Mouse (Mus musculus): ENCODE results near the gene Afg1l.

The Afg1l gene

DNA sequence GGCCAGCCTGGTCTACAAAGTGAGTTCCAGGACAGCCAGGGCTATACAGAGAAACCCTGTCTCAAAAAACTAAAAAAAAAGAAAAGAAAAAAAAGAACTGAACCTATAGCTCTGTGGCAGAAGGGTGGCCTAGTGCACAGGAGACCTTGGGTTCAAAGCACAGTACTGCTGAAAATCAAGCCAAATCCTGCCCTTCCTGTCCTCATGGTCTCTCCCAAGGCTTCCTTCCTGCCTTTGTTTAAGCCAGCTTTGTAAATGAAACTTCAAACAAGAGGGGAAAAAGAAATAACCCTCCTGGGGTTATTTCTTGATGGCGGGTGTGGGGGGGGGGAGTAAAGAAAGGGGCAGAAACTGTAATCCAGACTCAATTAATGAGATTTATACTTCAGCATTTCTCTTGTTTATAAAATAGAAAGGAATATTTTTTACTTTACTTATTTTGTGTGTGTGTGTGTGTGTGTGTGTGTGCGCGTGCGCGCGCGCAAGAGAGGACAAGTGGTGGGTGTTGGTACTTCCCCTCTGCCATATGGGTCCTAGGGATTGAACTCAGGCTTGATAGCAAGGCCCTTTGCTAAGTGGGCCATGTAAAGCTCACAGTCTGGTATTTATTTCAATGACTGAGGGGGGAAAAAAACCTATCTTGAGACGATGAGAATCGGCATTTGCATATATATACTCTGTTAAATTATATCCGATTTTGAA lies 1.4 kb downstream of the Afg1l start:
- DNase-seq = no peak

DNA sequence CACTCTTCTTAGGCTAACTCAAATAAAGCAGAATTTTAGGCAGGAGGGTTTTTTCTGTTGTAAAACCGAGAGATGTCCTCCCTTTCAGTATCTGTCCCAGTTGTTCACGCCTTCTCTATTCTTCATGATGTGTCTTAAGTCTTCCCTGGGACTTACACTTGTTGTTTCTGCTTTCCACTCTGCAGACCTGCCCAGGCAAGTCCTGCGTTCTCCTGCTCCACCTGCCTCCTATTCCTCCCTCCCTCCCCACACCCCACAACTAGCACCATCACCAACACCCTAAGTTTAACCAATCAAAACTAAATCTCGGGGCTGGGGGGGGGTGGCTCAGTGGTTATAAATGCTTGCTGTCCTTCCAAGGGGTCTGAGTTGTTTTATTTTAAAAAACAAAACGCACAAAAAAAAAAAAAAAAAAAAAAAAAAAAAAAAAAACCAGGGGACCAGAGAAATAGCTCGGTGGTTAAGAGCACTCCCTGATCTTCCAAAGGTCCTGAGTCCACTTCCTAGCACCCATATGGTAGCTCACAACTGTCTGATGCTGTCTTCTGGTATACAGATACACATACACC lies 3.3 kb downstream of the Afg1l start:
- DNase-seq = no peak

DNA sequence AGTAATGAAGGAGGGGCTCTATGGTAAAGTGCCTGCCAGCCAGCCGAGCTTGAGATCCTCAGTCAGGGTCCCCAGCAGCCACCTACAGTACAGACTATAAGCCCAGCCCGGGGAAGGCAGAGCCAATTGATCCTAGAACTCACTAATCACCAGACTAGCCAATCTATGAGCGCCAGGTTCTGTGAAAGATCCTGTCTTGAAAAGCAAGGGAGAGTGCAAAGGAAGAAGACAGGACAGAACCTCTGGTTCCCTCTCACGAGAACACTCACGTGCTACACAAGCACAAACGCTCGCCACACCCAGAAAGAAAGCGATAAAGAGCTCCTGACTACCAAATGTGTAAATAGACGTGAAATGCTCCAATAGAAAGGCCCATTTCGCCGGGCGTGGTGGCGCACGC lies 13.6 kb downstream of the Afg1l start:
- DNase-seq = no peak

DNA sequence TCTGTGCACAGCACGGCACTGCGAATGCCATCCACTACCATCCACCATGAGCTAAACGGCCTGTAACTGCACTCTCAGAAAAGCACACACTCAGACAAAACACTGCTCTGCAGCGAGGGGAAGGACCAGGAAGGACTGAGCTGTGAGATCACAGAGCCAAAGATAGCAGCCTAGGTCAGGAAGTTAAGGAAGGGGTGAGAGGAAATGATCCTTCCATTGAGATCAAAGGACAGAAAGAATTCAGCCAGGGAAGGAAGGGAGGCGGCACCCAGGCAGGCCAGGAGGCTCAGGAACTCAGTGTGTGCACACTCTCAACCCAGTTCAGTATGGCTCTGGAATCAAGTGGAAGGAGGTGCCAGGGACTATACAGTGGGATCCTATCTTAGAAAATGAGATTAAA lies 14.1 kb downstream of the Afg1l start:
- DNase-seq = no peak

DNA sequence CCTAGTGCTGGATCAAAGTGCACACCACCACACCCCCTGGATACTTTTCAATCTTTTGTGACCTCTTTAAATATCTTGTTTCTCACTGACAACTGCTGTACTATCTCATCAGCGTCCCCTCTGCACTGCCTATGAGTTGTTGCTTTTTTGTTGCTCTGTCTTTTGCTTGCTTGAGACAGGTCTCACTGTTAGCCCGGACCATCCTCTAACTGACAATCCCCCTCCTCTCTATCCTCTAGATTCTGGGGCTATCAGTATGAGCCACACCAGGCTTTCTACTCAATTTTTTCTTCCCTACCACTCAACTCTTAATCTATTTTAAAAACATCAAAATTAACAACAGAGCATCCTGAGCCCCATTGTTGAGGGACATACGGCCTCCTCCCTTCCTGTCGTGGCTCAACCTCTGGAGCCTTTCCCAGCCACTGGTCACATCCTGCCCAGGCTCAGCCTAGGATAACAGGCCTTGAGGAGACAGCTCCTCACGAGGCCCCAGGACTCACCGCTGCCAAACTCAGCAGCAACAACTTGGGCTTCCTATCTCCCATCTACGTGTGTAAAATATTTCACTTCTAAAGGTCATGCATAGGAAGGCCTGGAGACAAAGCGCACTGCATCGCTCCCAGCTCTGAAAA lies 20.7 kb downstream of the Afg1l start:
- no peak for DNase-seq

DNA sequence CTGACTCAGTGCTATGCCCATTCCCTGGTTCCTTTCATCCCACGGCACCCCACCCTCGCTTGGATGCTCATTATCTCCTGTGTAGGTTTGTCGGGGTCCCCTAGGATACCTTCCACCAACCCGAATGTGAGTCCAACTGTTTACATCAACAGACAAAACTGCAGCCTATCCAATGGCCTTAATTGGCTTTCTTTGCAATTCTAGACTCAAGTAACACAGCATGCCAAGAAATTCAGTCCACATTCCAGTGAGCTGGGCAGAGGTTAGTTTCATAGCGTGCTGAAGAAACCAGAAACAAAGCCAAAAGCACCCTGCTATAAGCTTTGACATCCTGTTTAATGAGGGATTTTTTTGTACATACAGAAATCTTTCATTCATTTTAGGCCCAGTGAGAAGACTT lies 22.4 kb downstream of the Afg1l start:
- no peak for DNase-seq

DNA sequence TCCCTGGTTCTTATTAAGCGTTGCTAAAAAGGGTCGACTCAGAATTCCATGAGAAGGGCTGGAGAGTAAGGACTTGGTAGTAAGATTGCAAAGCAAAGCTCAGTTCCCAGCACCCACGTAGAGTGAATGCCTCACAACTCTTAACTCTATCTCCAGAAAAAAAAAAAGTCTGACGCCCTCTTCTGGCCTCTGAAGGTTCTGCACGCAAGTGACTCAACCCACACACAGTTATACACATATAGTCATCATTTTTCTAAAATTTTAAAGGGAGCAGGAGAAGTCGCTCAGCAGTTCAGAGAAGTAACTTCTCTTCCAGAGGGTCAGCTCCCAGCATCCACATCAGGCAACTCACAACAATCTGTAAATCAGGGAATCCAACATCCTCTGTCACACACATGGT lies 23.7 kb downstream of the Afg1l start:
- no peak for DNase-seq

DNA sequence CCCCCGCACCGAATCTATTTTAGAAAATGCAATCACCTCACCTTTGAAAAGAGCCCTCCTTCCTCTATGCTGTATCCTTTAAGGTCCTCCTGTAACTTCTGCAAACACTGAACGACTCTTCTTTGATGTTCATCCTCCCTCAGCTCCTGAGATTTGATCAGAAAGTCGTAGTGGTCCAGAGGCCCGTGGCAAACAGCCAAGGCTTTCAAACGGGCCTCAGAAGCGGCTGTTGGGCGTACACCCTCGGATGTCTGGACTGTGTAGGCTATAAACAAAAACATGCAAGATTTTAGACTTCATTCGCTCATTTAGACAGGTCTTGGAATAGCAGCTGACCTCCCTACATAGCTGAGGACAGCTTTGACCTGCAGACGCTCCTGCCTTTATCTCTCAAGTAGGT lies 24.1 kb downstream of the Afg1l start:
- DNase-seq = no peak

DNA sequence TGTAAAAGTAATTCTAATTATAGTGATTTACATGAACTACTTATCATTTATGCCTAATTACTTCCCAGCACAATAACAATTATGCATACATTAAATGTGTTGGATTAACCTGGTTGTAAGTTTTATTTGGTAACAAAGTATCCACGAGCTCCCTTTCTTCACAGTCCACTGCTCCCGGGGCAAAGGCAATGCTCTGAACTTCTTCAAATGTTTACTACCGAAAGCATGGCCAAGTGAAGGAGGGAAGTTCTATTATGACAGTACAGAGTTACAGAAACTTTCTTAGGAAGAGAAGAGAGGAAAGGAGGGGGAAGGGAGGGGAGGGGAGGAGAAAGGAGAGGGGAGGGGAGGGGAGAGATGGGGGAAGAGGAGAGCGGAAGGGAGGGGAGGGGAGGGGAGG lies 28.7 kb downstream of the Afg1l start:
- no peak for DNase-seq

DNA sequence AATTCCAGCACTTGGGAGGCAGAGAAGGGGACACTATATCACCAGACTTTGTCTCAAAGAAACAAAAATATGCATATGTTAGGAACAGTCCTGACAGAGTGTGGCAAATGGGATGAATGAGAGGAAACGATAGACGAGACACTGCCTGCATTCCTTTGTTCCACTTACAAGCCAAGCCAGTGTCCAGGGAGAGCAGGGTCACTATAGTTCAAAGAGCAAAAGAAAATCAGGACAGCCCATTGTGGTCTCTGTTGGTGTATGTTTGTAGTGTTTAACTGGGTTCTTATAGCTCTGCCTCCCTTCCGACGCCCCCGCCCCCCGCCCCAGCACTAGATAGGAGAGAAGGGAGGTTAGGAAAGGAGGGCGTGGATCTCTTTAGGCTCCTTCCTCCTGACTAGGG lies 30.0 kb downstream of the Afg1l start:
- no peak for DNase-seq

DNA sequence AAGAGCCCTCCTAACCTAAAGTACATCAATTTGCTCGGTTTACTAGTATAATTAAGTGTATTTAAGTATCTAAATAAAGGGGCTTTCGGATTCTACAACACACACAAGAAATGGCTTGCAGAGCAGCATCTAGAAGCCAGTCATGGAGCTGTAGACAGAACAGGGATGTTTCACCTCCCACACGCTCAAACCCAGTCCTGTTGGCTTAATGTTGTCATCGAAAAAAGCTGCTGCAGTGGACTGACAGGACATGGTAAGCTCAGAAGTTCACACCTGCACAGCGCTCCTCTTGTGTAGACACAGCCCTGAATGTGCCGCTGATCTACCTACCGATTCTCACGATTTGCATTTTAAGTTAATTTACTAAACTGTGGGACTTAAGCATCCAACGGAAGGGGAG lies 32.2 kb downstream of the Afg1l start:
- DNase-seq = no peak

DNA sequence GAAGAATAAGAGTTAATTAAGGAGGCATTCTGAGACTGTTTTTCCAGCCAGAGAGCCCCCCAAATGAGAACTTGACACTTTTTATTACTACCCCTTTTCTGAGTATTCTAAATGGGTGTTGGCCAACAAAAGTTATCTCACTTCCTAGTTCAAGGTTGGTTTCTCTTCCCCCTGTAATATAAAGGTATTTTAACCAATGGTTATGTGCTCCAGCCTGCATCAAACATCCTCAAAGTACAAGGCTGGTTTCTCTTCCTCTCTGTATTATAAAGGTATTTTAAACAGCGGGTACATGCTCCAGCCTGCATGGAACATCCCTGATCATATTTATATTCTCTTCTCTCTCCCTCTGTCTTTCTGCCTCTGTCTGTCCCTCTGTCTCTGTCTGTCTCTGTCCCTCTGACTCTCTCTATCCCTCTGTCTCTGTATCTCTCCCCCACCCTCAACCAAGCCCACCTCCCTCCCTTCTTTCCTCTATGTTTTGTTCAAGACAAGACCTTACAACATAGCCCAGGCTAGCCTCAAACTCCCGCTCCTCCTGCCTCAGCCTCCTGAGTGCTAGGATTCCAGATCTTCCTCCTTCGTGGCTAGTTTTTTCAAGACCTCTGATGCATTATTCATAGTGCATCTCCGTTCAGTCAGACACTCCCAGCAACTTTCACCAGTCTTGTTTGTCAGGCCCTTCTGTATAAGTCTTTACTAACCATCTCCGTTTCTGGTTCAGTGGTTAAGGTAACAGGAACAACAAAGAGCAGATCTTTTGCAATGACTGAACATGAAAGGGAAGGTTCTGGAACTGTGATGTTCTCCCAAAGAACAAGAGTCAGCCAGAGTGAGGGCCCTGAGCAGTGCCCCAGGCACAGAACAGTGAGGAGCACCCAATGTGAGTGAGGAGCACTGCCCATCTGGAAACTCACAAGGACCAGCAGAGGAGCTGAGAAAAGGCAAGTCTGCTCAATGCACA lies 41.2 kb downstream of the Afg1l start:
- no peak for DNase-seq

DNA sequence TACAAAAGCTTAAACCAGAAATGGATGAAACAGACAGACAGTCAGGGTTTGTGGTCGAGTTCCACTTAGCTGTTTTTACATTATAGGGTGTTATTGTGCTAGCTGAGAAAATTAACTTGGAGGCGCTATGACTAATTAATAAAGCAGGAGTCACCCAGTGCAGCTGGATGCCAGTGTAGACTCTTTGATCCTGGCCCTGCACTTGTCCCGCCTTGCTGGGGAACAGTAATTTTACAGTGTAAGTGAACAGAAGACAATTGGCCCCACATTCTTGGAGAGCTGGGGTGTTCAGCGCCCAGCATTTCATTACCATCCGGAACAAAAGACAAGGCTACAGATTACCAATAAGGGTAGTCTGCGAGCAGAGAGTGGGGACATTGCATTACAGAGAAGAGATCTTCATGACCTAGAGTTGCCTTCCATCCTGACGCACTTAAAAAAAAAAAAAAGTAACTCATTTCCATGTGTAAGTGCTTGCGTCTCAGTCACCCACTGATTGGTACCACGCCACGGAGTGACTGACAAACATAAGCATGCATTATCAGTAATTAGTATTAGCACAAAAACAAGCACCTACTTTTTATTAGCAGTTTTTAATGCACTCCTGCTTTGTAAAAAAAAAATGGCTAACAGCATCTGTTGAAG lies 60.7 kb downstream of the Afg1l start:
- no peak for DNase-seq

DNA sequence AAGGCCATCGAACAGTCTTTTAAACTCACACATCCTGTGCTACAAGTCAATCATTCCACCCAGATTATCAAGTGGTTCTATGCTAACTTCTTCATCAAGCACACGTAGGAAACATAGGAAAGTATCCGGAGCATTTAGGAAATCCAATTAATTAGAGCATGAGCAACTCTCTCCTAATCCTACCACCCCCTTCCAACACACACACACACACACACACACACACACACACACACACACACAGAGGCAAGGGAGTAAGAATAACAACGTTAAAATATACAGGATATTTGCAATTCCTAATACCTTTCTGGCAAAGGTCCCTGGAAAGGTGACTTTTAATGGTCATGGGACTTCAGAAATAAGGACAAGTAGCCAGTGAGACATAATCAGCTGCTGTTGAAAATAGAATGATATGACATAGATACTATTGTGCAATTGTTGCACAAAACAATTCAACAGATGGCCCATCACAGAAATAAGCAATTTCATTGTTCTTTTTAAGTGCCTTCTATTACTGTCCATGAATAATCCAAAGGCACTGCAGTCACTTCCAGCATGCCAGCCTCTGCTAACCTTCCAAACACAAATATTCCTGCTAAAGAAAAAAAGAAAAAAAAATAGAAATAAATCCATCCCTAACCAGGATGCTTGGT lies 62.4 kb downstream of the Afg1l start:
- no peak for DNase-seq

DNA sequence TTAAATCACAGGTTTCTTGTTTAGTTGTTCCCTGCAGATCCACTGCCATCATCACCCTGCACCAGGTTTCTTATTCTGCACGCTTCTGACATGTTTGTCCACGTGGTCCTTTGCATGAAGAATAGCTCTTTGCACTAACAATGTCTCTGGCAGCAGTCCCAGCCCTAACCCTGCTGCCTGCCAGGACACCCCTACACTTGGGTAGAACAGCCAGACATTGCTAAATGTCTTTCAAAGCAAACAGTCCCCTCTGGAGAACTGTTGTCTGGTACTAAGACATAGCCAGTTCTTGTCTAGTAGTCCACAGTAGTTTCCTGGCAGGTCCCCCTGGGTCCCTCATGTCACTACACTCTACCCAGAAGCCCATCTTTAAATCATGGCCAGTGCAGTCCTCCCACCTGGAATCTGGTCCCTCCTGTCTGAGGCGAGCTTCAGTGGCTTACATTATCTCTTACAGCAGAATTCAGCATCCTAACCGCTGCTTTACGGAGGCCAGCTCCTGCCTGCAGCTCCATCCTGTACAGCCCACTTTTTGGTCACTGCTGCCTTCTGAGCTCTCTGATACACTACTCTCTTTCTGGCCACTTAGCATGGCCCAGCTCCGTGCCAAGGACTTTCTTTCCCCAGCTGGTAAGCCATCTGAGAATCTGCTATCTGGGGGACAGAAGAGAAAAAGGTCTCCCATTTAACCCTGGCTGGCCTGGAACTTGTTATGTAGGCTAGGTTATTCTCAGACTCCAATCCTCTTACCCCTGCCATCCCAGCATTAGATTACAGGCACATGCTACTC lies 67.4 kb downstream of the Afg1l start:
- peak; percentile 3 for DNase-seq

DNA sequence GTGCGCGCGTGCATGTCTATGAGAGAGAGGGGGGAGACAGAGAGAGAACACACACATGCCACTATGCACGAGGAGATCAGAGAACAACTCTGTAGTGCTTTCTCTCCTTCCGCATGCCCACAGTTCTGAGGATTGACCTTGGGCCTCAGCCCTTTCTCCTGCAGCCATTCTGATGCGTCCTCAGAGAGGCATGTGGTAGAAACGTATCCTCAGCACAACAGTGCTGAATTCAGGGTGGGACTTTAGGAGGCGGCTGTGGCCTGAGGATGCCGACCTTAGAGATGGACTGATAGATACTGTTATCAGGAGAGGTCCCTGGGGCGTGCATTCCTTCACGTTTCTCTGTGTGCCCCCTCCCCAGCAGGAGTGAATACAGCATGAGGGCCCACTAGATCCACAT lies 87.9 kb downstream of the Afg1l start:
- DNase-seq = no peak

DNA sequence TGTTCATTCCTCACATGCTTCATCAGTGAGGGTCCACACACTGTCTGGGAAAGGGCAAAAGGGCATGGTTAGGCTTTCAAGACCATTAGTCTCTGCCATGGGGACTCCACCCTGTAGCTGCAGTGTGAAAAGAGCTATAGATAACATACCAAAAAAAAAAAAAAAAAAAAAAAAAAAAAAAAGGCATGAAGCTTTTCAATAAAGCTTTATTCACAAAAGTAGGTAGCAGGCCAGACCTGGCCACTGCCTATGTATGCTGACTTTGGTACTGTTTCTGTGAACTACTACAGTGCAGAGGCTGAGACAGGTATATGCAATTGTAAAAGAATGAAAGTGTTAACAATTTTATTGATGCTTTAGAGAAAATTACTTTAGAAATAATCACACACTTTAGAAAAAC lies 90.2 kb downstream of the Afg1l start:
- no peak for DNase-seq

DNA sequence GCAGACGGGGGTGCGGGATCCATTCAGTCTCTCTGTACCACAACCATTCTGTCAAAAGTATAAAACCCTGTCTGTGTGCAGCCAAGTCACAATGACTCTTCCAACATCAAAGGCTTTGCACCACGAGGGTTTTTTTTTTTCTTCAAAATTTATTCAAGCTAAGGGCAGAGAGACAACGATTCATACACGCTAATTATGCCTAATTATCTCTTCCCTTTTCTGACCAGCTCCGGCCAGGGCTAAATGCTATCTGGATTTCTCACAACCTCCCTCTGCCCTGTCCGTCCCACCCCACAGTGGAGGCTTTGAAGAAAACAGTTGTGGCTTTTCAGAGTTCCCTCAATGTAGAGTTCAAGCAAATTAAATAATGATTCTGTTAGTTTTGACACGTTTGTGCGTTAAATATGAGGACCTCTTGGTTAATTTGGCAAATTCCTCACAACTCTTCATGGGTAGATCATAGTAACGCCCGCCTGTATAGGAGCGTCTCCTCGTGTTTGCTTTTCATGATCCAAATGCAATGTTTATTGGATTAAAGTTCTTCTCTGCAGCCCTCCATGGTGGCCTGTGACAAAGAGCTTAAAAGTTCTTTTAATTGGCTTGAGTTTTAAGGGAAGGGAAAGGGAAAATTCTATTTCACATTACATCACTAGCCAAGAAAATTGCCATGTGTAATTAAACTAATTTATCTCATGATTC lies 93.3 kb downstream of the Afg1l start:
- DNase-seq = no peak

DNA sequence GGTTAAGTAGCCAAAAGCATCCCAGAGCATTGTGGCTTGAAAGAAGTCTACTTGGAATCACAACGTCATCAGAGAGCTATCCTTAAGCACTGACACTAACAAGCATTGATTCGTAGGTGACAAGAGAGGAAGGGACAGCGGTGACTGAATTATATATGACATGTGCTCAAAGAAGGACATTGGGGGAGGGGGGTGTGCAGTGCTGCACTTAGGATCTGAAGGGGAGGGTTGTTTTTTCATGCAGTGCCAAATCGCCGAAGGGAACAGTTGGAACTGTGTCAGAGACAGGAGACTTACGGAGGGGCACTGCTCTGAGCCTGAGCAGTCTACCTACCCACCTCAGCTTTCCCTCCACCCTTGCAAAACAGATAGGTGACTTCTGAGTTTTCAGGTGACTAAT lies 94.7 kb downstream of the Afg1l start:
- DNase-seq = no peak

DNA sequence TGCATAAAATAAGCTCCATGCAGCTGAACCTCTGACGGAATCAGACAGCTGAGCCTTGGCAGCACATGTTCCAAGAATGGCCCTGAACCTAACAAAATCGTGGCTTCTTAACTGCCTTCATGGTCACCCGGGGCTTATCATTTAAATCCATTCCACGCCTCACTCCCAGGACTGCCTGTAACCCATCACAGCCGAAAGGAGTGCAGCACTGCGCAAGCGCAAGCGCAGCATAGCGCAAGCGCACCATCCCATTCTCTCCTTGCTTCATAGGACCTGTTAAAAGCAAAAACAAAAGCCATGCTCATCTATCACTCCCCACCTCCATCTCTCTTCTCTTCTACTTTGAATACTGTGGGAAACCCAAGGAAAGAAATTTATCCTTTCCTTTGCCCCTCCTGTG lies 114.1 kb downstream of the Afg1l start:
- no peak for DNase-seq

DNA sequence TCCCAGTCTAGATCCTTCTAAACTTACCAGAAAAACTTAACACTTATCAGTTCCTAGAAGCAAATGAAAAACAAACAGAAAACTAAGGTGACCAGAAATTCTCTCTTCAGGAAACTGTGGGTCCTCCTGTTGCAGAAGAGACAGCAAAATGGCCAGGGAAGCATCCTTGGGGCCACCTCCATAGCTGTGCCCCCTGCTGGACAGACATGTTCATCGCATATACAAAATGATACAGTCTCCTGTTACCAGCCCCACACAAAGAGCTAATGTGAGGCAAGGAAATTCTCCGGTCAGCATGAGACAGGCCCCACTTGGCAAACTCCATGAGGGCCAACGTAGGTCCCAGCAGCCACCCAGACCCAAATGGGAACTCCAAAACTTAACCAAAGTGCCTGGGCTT lies 122.4 kb downstream of the Afg1l start:
- DNase-seq = no peak
